Mouse (Mus musculus) kidney, postnatal 25 days (tissue): ENCODE data around the gene Jazf1.

Experiments used
- DNase-seq, 2 experiments: peaks; one replicate each; pipeline ENCODE4 v3.0.0; 2021; ENCODE audit warnings: mixed read lengths in 2 of 2

Jazf1 gene

GRCm38 (mm10) chr6:53010286-53010685 lies 58.1 kb downstream of the Jazf1 start:
- DNase-seq, result no peak

- peak in 1 of 2 experiments; percentile 24 for DNase-seq
Observed at GRCm38 (mm10) chr6:53006032-53006431, 62.4 kb downstream of the Jazf1 start.

DNA sequence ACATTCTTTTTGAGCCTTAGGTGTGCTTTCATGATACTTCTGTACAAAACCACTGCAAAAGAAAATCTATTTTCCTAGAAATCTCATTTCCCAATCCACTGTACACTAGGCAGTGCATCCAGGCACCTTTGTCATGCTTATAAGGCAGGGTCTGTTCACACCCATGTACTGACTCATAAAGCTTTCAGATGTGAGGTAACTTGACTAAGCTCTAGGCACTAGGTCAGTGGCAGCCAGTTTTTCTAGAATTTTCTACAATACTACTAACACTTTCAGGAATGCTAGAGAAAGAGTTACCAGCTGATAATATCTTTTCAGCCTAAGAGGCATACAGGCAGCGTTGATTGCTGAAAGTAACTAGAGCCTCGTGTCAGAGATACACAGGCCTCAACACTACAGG lies 62.9 kb downstream of the Jazf1 start:
- DNase-seq, result no peak

- no peak for DNase-seq
Observed at GRCm38 (mm10) chr6:52990816-52991215, 77.6 kb downstream of the Jazf1 start.

GRCm38 (mm10) chr6:52987905-52988640 lies 80.4 kb downstream of the Jazf1 start:
- no peak for DNase-seq

DNA sequence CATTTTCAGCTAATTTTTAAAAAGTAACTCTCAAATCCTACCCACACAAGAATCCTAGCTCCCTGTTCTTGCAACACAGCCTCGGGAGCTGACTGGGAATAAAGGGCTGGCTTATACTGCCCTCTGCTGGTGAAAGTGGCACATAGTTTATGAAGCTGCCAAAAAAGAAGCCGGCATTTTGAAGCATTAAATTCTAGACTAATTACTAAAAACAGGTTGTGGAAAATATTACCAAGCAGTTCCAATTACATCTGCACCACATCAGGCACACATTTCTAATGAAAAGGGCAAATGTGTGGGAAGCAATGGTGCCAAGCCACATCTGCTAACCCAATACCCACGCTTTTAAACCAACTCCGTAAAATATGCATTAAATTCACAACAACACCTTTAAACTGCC lies 81.0 kb downstream of the Jazf1 start:
- peak in 1 of 2 experiments; percentile 51 for DNase-seq

DNA sequence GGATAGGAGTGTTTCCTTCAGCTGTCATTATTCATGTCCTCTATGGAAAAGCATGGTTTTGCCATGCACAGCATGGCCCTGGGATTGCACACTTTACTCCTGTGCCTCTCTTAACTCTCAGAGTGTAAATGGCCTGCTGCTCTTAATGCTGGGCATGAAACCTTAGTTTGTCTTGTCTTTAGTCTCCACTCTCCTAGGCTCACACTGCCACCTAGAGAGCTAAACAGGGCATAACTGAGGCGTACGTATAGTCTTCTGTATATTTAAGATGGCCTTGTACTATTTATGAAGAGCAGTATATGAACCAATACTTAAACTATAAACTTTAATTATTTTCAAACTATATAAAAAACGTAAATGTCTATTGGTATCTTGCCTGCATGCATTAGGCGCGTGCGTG lies 86.3 kb downstream of the Jazf1 start:
- no peak for DNase-seq

GRCm38 (mm10) chr6:52979503-52979902 lies 88.9 kb downstream of the Jazf1 start:
- no peak for DNase-seq

DNA sequence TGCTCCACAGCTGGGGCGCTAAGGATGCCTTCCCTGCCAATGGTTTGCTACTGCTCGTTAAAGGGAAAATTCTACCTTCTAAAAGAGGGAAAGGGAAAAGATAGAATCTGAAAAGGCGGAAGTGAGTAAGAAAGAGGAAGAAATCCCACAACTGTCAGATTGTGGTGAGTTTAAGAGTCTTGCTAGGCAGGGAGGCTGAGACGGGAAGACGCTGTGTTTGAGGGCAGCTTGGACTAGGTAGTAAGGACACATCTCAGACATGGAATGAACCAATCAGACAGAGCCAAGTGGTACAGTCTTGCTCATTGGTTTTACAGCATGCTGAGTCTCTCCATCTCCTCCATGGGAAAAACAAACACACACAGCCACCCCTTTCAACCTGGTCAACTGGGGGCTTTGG lies 95.1 kb downstream of the Jazf1 start:
- no peak for DNase-seq

GRCm38 (mm10) chr6:52972138-52972537 lies 96.3 kb downstream of the Jazf1 start:
- DNase-seq, result peak in 1 of 2 experiments; percentile 15

GRCm38 (mm10) chr6:52969717-52970261 lies 98.6 kb downstream of the Jazf1 start:
- DNase-seq, result peak; percentile 61 to 75

- DNase-seq, result no peak
Observed at GRCm38 (mm10) chr6:52968346-52968891, 100.0 kb downstream of the Jazf1 start.

DNA sequence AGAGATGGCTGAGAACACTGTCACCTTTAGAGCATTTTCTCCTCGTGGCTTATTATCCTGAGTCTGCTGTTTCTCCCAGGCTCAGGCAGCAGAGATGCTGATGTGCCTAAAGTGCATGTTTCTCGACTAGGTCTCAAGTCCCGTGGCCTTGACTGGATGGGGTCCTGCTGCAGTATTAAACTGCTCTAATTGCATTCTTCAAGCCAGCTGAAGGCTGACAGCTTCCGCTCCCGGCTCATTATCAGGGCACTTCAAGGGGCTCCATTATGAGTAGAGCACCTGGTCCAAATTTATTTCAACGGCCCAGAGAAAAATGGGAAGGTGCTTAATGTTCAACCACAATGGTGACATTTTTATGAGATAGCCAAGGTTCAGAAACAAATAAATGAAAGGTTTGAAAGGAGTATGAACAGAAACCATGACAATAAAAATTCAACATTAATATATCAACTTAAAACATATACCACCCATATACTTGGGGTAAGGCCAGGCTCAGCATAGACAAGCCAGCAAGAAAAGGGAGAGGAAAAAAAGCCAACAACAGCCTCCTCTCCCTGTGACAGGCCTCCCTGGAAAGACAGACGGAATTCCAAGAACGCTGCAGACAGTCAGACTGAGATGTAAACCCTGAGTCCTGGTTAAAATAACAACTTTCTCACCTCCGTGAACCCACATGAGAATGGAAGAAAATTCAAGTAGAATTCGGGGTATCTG lies 100.7 kb downstream of the Jazf1 start:
- no peak for DNase-seq

GRCm38 (mm10) chr6:52966001-52966400 lies 102.4 kb downstream of the Jazf1 start:
- DNase-seq, result peak in 1 of 2 experiments; percentile 3

DNA sequence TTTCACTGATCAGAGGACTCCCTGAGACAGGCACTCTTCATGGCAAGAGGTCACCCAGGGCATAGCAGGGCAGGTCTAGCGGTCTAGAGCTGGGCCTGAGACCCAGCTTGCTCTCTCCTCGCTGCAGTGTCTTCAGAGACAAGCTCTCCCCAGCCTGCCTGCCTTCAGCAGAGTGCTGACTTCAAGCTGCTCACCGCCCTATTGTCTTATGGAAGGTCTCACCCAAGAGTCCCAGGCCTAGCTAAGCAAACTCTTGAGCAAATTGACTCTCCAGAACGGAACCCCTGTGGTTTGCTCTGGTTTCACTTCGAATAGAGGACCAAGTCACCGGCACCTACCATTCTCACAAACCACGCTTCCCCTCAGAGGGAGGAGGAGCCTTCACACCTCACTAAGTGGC lies 103.1 kb downstream of the Jazf1 start:
- DNase-seq, result no peak

DNA sequence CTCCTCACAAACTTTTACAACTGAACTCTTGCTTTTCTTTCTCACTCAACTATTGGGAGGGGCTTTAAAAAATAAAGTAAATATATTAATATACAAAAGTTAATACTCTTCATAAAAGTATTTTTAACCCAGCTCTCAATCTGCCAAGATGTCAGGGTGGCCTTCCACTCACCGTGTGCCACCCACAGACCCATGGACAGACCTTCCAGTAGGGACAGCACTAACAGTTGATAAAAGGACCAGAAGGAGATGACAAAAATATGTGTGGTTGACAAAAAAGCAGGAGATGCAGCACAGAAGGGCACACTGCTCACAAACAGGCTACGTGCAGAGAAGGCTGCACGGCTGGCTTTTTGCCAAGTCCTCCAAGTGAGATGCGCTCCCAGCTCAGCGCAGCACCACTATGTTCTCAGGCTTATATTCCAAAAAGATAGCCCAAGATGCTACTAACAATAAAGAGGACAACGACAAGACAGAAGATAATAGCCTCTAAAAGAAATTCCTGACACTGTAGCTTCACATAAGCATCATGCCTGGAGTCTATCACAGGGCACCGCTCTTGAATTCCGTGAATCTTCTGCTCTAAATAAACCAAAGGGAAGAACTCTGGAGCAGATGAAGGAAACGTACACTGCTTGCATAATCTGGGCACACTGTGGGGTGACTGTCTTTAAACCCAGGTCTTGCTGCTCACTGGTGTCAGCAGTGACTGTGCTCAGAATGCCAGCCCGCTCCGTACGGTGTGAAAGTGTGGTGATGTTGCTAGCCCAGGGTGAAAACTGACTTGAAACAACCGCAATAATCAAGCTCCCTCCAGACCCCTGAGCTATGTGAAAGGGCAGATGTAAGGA lies 104.4 kb downstream of the Jazf1 start:
- DNase-seq, result peak in 1 of 2 experiments; percentile 34

DNA sequence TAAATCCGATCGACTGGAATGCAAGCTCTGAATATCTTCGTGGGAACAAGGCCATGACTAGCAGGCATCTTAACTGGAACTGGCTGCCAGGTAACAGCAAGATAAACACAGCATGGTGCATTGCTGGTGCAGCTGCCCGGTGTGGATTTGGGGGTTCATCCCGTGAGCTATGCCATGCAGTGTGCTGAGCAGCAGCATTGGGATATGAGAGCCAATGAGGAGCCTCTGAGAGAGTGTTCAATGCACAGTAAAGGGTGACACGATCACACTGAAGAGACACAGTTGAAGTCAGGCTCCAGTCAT lies 105.0 kb downstream of the Jazf1 start:
- DNase-seq, result no peak

DNA sequence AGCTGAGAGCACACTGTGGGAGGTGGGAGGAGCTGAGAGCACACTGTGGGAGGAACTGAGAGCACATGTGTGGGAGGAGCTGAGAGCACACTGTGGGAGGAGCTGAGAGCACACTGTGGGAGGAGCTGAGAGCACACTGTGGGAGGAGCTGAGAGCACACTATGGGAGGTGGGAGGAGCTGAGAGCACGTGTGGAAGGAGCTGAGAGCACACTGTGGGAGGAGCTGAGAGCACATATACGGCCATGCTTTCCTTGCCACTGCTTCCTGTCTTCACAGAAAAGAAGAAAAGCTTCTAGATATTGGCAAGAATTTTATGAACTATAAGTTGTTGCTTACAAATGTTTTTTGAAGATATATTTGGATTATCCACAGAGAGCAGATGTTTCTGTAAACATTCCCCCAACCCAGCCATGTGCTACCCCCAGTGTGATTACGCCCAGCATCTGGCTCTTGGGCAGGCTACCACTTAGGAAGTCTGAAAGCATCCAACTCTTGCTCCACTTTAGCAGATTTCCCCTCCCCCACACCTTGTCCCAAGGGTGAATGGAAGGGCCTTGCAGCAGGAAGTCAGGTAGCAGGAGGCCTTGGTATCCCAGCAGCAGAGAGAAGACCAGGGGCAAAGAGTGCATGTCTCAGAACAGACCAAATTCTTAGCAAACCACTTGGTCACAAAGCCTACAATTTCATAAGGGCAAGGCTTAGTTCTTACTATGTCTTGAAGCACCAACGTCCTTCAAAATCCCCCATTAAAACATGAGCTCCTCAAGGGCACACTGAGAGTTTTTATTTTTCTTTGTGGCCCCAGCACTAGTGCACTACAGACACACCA lies 105.6 kb downstream of the Jazf1 start:
- no peak for DNase-seq

- peak in 1 of 2 experiments; percentile 31 for DNase-seq
Observed at GRCm38 (mm10) chr6:52961660-52962490, 106.6 kb downstream of the Jazf1 start.

DNA sequence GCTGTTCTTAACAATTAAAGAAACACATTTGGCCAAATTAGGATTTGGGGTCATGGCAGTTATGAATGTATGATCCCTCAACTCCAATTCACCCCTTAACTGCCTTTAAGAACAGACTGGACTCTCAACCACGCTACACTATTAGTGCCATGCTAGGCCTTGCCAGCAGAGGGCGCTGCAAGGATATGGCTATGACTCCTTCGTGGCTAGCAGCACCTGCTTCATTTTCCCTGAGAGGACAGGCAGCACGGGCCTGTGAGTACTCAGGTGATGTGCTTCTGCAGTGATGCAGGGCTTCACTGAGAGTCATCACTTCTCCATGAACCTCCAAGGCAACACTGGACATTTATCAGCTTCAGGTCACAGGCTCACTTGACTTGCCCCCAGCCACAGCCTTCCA lies 110.7 kb downstream of the Jazf1 start:
- DNase-seq, result peak; percentile 60 to 80

GRCm38 (mm10) chr6:52956131-52956530 lies 112.3 kb downstream of the Jazf1 start:
- no peak for DNase-seq
